Mouse (Mus musculus) ES-E14 (cell line): ENCODE measurements around the gene Sf3a2.

Experiments used
- CHD2 ChIP-seq: IDR thresholded peaks from 2 replicates; pipeline ENCODE4 v1.6.1; 2014; ENCODE audit warnings: mild to moderate bottlenecking, low read depth, low read length, inconsistent platforms
- HCFC1 ChIP-seq: IDR thresholded peaks from 2 replicates; pipeline ENCODE4 v1.6.1; 2012; ENCODE audit warnings: low read length, inconsistent platforms, borderline replicate concordance; ENCODE audit not compliant: insufficient read depth
- MAFK ChIP-seq: IDR thresholded peaks from 2 replicates; pipeline ENCODE4 v1.6.1; 2014; ENCODE audit warnings: mild to moderate bottlenecking, low read depth, low read length, inconsistent platforms; ENCODE audit not compliant: insufficient read depth
- ZC3H11A ChIP-seq: IDR thresholded peaks from 2 replicates; pipeline ENCODE4 v1.6.1; 2012; ENCODE audit warnings: low read depth, mild to moderate bottlenecking, inconsistent platforms, low read length, borderline replicate concordance

DNA sequence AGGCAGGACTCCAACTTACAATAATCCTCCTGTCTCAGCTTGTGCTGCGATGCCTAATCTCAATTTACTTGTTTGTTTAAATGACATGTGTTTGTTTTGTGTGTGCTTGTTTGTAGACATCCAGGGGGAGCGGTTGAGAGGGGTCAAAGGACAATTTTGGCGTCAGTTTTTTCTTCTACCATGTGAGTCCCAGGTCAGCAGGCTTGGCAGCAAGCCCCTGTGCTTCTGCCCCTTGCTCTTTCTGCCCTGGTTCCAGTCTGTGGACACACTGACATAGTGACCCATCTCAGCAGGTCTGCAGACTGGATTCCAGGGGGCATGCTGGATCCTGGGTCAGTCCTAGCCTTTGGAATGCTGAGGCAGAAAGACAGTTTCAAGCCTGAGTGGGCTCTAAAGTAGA is 21.4 kb downstream of the Sf3a2 start:
- TF ChIP-seq CHD2, result no peak
- no peak for TF ChIP-seq MAFK
- TF ChIP-seq HCFC1, result no peak
- TF ChIP-seq ZC3H11A, result no peak
